Mouse (Mus musculus) thymus, adult 2 months (tissue): ENCODE data around the gene Nfia.

ENCODE experiments used
- CTCF ChIP-seq: fragments of 200-500 bp; IDR thresholded peaks from 2 replicates; pipeline ENCODE4 v1.5.1; 2012; ENCODE audit warnings: mild to moderate bottlenecking, control low read depth, low read length, moderate library complexity, borderline replicate concordance; ENCODE audit not compliant: control insufficient read depth, poor library complexity, insufficient read depth; ENCODE audit errors: extremely low read depth
- POLR2A ChIP-seq: fragments of 200-500 bp; IDR thresholded peaks from 2 replicates; pipeline ENCODE4 v1.6.1; 2012; ENCODE audit warnings: mild to moderate bottlenecking, low read length, control low read depth, moderate library complexity; ENCODE audit not compliant: control insufficient read depth, poor library complexity, insufficient read depth; ENCODE audit errors: extremely low read depth

GRCm38 (mm10) chr4:98040179-98040578, 267.6 kb downstream of the Nfia start:
- no peak for TF ChIP-seq POLR2A
- TF ChIP-seq CTCF = no peak
